Mouse (Mus musculus) intestine, embryonic 15.5 days (tissue): Measurements from ENCODE around the gene 4833439L19Rik. TPM values are rescaled to one million over a fixed set of nuclear protein-coding genes. Genes with fewer than 3 reads are reported as not detected.
"Not testable (repeated sequence)": the region's sequence is repeated elsewhere in the genome, so short reads cannot be mapped to it uniquely, and the experiment has no call there.

Experiments
- ATAC-seq: fragments of 200-750 bp; cut with Nextera tagmentation; 2 replicates; pipeline ENCODE4 v1.8.0; 2017; ENCODE audit warnings: moderate TSS enrichment, moderate library complexity
- H3K27ac ChIP-seq: fragments of 300-500 bp; sonication (generic); 2 replicates; pipeline ENCODE4 v1.5.1; 2015; ENCODE audit warnings: mild to moderate bottlenecking, inconsistent platforms
- H3K27me3 ChIP-seq: fragments of 300-500 bp; sonication (generic); replicated peaks from 2 replicates; pipeline ENCODE4 v1.6.1; 2015; ENCODE audit warnings: inconsistent platforms
- H3K36me3 ChIP-seq: fragments of 300-500 bp; sonication (generic); 2 replicates; pipeline ENCODE4 v1.6.1; 2015; ENCODE audit warnings: inconsistent platforms
- H3K4me1 ChIP-seq: fragments of 300-500 bp; sonication (generic); replicated peaks from 2 replicates; pipeline ENCODE4 v1.6.1; 2015; ENCODE audit warnings: inconsistent platforms
- H3K4me2 ChIP-seq: fragments of 300-500 bp; sonication (generic); replicated peaks from 2 replicates; pipeline ENCODE4 v1.6.1; 2015; ENCODE audit warnings: mild to moderate bottlenecking, inconsistent platforms
- H3K4me3 ChIP-seq: fragments of 300-500 bp; sonication (generic); replicated peaks from 2 replicates; pipeline ENCODE4 v1.5.1; 2015; ENCODE audit warnings: inconsistent platforms
- H3K9ac ChIP-seq: fragments of 300-500 bp; sonication (generic); 2 replicates; pipeline ENCODE4 v1.6.1; 2015; ENCODE audit warnings: inconsistent platforms
- H3K9me3 ChIP-seq: fragments of 300-500 bp; sonication (generic); 2 replicates; pipeline ENCODE4 v1.6.1; 2016; ENCODE audit warnings: inconsistent platforms
- whole genome bisulfite sequencing: fragments of 180-500 bp; shearing (Covaris S2); methylation state at CpG from one replicate; pipeline ENCODE4 v1.1.7; 2015; 5-methylcytosine and 5-hydroxymethylcytosine counted together
- polyA plus RNA-seq: library from polyadenylated mRNA; unstranded; fragments of >200 nt; fragmentation: Nextera tagmentation; extraction: Ambion mirVana; gene quantifications from 2 replicates; pipeline ENCODE4 v1.2.1, GENCODE M21; 2015

The 4833439L19Rik gene
- 107 and 110 TPM in 2 replicates for polyA plus RNA-seq

DNA sequence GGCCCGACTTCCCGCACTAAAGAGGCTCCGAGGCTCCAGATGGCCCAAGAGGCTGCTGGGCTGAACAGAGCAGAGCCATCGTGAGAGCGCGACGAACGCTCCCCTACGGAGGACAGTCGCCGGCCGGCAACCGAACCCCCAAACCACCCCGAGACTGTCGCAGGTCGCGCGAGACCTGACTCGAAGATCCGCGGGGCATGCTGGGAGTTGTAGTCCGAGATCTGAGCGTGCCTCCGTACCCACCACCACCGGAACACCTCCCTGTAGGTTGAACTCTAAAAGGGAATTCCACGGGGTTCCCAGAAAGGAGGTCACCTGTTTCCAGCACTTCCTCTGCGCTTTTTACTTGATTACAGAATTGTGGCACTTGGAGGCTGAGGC is at the start of gene 4833439L19Rik:
Gene 4833439L19Rik (minus strand): TSS at position 235 of the 381 bp plus-strand sequence.
- Histone ChIP-seq H3K4me2 (peak within 1 kb of the TSS; percentile 87), H3K27ac (peak within 1 kb of the TSS; percentile 32; the same call in 1 of the 2 replicates), H3K36me3 (peaks cover 4% of the 10 kb centered on the region), H3K27me3 (no peaks in the 10 kb centered on the region), H3K9me3 (no peaks in the 10 kb centered on the region), H3K9ac (peak within 1 kb of the TSS; percentile 96), H3K4me1 (peaks cover 11% of the 10 kb centered on the region; the same call in 1 of the 2 replicates), H3K4me3 (peak within 1 kb of the TSS; percentile 99)
- peak; percentile 96 for ATAC-seq
- WGBS = under 1% methylated on average over 27 of the region's 27 CpGs

DNA sequence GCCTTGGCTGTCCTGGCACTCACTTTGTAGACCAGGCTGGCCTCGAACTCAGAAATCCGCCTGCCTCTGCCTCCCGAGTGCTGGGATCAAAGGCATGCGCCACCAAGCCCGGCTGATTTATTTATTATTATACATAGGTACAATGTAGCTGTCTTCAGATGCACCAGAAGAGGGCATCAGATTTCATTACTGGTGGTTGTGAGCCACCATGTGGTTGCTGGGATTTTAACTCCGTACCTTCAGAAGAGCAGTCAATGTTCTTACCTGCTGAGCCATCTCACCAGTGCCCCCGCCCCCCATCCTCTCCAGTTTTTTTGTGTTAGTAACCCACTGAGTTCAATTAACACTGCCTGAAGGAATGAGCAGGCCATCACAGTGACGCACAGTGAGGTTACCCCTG is 47.9 kb upstream of the 4833439L19Rik start:
- WGBS = 77% methylated on average over 8 of the region's 8 CpGs
- H3K36me3 ChIP-seq, H3K27me3 ChIP-seq, ATAC-seq, H3K9me3 ChIP-seq, H3K27ac ChIP-seq, H3K4me3 ChIP-seq, H3K4me1 ChIP-seq, H3K9ac ChIP-seq, H3K4me2 ChIP-seq: not testable (repeated sequence)

DNA sequence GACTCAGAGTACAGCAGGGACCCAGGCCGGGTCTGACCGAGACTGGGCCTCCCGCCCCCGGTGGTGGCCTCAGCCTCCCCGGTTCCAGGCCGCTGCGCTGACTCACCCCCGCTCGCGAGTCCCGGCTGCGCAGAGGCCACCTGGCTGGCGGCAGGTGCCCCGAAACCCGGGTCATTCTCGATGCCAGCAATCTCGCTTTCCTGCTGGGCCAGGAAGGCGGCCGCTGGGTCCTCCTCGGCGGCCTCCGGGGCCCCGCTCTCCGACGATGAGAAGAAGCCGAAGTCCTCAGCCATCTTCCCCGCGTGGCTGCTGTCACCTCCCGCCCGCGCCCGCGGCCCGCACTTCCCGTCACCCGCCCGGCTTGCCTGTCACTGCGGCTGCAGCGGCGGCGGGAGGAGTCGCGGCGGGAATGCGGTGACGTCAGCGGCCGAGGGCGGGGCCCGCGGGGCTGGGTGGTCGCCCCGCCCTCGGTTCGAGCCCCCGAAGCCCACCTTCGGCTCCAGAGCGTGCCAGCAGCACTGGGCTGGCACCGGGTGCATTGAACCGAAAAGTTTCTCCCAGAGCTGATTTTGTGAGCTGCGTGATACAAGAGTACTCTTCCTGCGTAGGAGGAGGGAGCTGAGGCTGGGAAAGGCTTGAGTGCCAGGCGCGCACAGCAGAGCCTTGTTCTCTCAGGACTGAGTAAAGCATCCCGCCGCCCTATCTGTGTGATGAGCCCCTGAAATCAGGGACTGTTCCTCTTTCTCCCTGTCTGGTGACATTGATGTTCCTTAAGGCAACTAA is 45.9 kb upstream of the 4833439L19Rik start, which contains the start of gene Cltb:
Gene Cltb (minus strand): TSS at position 373 of the 783 bp plus-strand sequence.
- Histone ChIP-seq H3K36me3 (no peaks in the 10 kb centered on the region), H3K4me2 (peak within 1 kb of the TSS; percentile 95), H3K4me1 (peaks cover 6% of the 10 kb centered on the region; the same call in 1 of the 2 replicates), H3K27me3 (no peaks in the 10 kb centered on the region), H3K9me3 (no peaks in the 10 kb centered on the region), H3K4me3 (peak within 1 kb of the TSS; percentile 77), H3K9ac (peak within 1 kb of the TSS; percentile 79), H3K27ac (peak within 1 kb of the TSS; percentile 71)
- under 1% methylated on average over 66 of the region's 66 CpGs for WGBS
- peak; percentile 85 for ATAC-seq

DNA sequence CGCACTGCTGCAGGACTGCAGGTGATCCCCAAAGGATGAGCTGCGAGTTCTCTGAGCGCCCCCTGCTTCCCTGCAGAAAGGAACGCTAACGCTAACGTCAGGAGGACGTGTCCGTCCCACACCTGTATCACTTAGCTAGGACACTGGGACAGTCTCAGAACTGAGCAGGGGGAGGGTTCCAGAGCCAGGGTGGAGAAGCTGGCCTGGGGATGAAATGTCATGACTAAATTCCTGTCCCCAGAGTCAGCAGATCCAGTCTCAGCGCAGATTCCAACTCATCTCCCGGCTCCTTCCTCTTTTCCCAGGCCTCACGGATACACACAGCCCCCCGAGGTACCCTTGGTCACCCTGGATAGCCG is 45.4 kb upstream of the 4833439L19Rik start:
- peaks cover 6% of the 10 kb centered on the region; the same call in 1 of the 2 replicates for H3K4me1 ChIP-seq
- peak overlapping the region; percentile 71 for H3K27ac ChIP-seq
- no peaks in the 10 kb centered on the region for H3K36me3 ChIP-seq
- H3K9ac ChIP-seq = peak overlapping the region; percentile 79
- no peaks in the 10 kb centered on the region for H3K9me3 ChIP-seq
- H3K4me3 ChIP-seq = peak overlapping the region; percentile 77
- 8% methylated on average over 13 of the region's 13 CpGs for WGBS
- peak overlapping the region; percentile 95 for H3K4me2 ChIP-seq
- peak; percentile 50 for ATAC-seq
- H3K27me3 ChIP-seq = no peaks in the 10 kb centered on the region

DNA sequence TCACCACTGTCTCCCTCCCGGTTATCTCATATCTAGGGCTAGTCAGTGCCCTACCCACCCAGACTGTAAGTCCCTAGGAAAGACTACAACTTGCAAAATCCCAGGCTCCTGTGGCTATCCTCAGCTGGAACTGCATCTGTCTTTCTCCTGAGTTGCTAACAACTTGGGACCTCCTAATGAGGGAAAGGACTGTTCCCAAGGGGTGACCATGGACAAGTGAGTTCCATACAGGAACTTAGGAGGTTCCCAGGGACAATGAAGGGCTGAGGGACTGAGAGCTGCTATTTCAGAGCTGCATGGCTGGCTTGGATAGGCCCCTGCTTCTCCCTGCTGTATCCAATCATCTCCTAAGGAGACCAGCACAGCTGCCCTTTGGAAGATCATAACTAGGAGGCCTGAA is 44.1 kb upstream of the 4833439L19Rik start:
- Histone ChIP-seq H3K27me3 (no peaks in the 10 kb centered on the region), H3K9me3 (no peaks in the 10 kb centered on the region), H3K9ac (no peak overlapping the region), H3K4me1 (peaks cover 9% of the 10 kb centered on the region; the same call in 1 of the 2 replicates), H3K4me2 (peak overlapping the region; percentile 17; the same call in 1 of the 2 replicates), H3K36me3 (no peaks in the 10 kb centered on the region), H3K27ac (0 out of 2 replicates have a peak overlapping the region, but pooled peaks have one; percentile 46), H3K4me3 (no peak overlapping the region)
- WGBS = 34% methylated on average over 1 of the region's 1 CpGs
- ATAC-seq = no peak

DNA sequence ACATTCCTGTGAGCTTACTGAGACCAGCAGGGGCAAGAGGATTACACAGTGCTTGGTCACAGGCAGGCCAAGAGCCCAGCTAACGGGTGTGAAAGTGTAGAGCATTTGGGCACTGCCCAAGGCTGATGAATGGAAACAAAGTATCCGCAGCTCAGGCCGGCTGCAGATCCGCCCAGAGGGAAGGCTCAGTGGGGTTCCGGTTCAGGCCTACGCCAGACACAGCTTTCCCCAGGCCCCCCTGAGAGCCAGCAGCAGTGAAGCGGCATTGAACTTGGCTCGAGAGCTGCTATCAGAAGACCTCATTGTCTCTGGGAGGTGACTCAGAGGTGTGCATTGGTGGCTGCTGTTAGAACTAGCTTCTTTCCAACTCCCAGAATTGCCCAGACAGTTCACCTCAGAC is 43.4 kb upstream of the 4833439L19Rik start:
- 35% methylated on average over 8 of the region's 8 CpGs for WGBS
- no peaks in the 10 kb centered on the region for H3K36me3 ChIP-seq
- H3K27ac ChIP-seq = 0 out of 2 replicates have a peak overlapping the region, but pooled peaks have one; percentile 46
- H3K4me3 ChIP-seq = no peak overlapping the region
- peaks cover 10% of the 10 kb centered on the region; the same call in 1 of the 2 replicates for H3K4me1 ChIP-seq
- no peak overlapping the region for H3K9ac ChIP-seq
- H3K4me2 ChIP-seq = peak overlapping the region; percentile 17; the same call in 1 of the 2 replicates
- ATAC-seq = no peak
- no peaks in the 10 kb centered on the region for H3K9me3 ChIP-seq
- no peaks in the 10 kb centered on the region for H3K27me3 ChIP-seq

DNA sequence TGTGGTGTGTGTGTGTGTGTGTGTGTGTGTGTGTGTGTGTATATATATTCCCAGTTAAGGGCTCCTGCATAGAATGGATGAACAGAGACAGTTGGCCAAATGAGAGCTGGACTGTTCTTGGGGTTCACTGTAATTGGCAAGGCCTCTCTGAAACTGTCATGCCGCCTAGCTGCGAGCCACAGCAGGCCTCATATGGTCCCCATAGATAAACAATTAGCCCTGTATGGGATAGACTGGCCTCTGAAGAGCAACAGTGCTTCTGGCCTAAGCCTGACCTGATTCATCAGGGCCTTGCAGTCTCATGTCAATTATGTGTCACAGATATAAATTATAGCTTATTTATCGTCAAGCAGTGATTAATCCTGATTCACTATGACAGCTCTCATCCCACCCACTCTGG is 42.8 kb upstream of the 4833439L19Rik start:
- H3K27ac ChIP-seq = no peak overlapping the region
- H3K9me3 ChIP-seq = no peaks in the 10 kb centered on the region
- H3K4me3 ChIP-seq = no peak overlapping the region
- no peaks in the 10 kb centered on the region for H3K27me3 ChIP-seq
- no peaks in the 10 kb centered on the region for H3K36me3 ChIP-seq
- 0 out of 2 replicates have a peak overlapping the region, but pooled peaks have one; percentile 17 for H3K4me2 ChIP-seq
- H3K9ac ChIP-seq = no peak overlapping the region
- no peak for ATAC-seq
- H3K4me1 ChIP-seq = peaks cover 16% of the 10 kb centered on the region; the same call in 1 of the 2 replicates
- 70% methylated on average over 3 of the region's 3 CpGs for WGBS

DNA sequence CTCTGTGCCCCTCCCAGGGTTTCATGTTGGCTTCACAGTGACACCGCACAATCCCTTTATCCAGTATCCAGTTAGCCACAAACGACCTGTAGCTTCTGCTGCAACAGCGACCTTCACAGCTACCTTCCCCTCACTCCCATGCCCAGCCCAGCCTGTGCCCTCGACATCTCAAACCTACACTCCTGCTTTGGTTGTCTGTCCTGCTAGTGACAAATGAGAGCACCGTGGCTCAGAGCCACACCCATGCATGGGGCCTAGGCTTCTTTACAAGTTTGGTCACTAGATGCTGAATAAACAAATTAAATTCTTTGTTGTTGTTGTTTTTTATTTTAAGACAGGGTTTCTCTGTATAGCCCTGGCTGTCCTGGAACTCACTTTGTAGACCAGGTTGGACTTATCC is 42.0 kb upstream of the 4833439L19Rik start:
- H3K4me1 ChIP-seq = peaks cover 21% of the 10 kb centered on the region; the same call in 1 of the 2 replicates
- H3K4me2 ChIP-seq = no peak overlapping the region
- H3K27ac ChIP-seq = no peak overlapping the region
- H3K9me3 ChIP-seq = no peaks in the 10 kb centered on the region
- no peaks in the 10 kb centered on the region for H3K36me3 ChIP-seq
- no peak for ATAC-seq
- H3K27me3 ChIP-seq = no peaks in the 10 kb centered on the region
- WGBS = 62% methylated on average over 5 of the region's 5 CpGs
- no peak overlapping the region for H3K9ac ChIP-seq
- no peak overlapping the region for H3K4me3 ChIP-seq

DNA sequence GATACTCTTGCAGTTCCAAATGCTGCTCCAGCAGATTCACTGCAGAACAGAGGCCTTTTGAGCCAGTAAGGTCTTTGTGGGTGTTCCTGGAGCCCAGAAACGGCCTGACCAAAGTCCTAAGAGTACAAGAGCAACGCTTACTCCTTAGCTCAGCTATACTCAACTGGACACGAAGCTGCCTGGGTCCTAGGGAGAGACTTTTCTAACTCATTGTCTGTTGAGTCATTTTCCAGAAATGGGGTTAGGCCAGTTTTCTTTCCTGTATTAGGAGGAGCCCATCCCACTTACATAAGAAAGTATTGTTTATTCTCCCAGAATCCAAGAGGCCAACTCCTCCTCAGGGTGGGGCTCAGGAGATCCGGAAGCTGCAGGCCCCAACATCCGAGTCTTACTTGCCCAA is 40.2 kb upstream of the 4833439L19Rik start:
- Histone ChIP-seq H3K36me3 (no peaks in the 10 kb centered on the region), H3K9ac (no peak overlapping the region), H3K9me3 (no peaks in the 10 kb centered on the region), H3K27me3 (no peaks in the 10 kb centered on the region), H3K4me3 (no peak overlapping the region), H3K4me2 (no peak overlapping the region), H3K4me1 (peaks cover 21% of the 10 kb centered on the region; the same call in 1 of the 2 replicates), H3K27ac (peak overlapping the region; percentile 57)
- WGBS = 59% methylated on average over 5 of the region's 5 CpGs
- ATAC-seq = peak; percentile 24; the same call in 1 of the 2 replicates

DNA sequence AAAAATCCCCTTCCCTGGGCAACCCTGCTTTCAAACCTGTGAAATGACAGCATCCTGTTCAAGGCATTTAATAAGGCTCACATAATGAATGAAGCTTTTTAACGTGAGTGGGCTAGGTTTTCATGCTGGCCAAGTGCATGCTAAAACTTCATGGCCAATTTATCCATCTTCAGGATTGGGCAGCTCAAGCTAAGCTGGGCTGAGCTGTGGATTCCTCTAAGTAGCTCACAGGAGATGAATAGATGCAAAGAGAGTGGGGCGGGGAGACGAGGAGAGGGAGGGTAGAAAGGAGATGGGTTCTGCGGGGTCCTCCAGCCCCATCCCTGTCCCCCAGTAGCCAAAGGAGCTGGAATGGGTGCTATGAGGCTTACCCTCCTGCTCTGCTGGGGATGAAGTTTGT is 39.0 kb upstream of the 4833439L19Rik start:
- no peak overlapping the region for H3K4me3 ChIP-seq
- H3K36me3 ChIP-seq = no peaks in the 10 kb centered on the region
- 70% methylated on average over 4 of the region's 4 CpGs for WGBS
- H3K9ac ChIP-seq = no peak overlapping the region
- H3K27ac ChIP-seq = no peak overlapping the region
- H3K4me1 ChIP-seq = 0 out of 2 replicates have a peak, but pooled peaks cover 21% of the 10 kb centered on the region
- no peaks in the 10 kb centered on the region for H3K9me3 ChIP-seq
- ATAC-seq = no peak
- H3K27me3 ChIP-seq = no peaks in the 10 kb centered on the region
- H3K4me2 ChIP-seq = no peak overlapping the region

DNA sequence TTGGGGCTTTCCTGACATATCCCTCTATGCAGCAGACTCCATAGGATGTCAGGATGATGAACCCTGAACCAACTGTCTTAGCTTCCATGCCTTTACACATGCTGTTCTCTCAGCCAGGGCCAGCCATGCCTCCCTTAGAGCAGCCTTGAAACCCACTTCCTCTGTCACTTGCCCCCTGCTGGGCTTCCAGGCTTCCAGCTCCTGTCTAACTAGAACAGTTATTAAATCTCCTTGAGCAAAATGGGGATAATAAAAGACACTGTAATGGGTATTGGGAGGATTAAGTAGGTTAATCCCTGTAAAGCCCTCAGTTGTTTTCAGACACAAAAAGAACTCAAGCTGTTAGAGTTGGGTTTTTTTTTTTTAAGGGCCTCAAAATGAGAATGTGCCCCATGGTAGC is 38.3 kb upstream of the 4833439L19Rik start:
- Histone ChIP-seq H3K4me2 (no peak overlapping the region), H3K4me1 (0 out of 2 replicates have a peak, but pooled peaks cover 21% of the 10 kb centered on the region), H3K27me3 (no peaks in the 10 kb centered on the region), H3K27ac (peak overlapping the region; percentile 81), H3K36me3 (no peaks in the 10 kb centered on the region), H3K9ac (0 out of 2 replicates have a peak overlapping the region, but pooled peaks have one; percentile 4), H3K4me3 (no peak overlapping the region), H3K9me3 (no peaks in the 10 kb centered on the region)
- ATAC-seq = no peak

DNA sequence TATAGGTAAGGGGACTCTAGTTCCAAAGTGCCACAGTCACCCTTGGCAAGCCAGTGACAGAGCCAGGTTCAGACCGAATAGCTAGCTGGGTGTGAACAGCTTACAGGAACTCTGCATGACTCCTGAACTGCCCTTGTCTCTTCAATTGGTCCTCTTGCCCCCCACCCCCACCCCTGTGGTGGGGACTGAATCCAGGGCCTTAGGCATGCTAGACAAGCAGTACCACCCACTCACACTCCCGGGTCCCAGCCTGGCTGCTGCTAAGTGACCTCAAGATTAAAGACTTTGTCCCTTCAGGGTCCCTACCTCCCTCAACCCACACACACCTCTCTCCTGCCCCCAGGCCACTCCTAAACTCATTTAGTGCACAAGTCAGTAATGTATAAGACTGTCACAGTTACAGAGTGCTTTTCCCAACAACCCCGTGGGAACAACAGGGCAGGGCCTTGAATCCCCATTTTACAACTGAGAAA is 37.4 kb upstream of the 4833439L19Rik start:
- Histone ChIP-seq H3K36me3 (peaks cover 3% of the 10 kb centered on the region; the same call in 1 of the 2 replicates), H3K9ac (no peak overlapping the region), H3K27me3 (no peaks in the 10 kb centered on the region), H3K4me3 (no peak overlapping the region), H3K27ac (peak overlapping the region; percentile 81), H3K9me3 (no peaks in the 10 kb centered on the region), H3K4me2 (0 out of 2 replicates have a peak overlapping the region, but pooled peaks have one; percentile 18), H3K4me1 (0 out of 2 replicates have a peak, but pooled peaks cover 19% of the 10 kb centered on the region)
- ATAC-seq = peak; percentile 88
- WGBS = 16% methylated on average over 3 of the region's 3 CpGs
